Mouse (Mus musculus): ENCODE data around the gene Stk11. TPM values are rescaled to one million over a fixed set of nuclear protein-coding genes. Genes with fewer than 3 reads are reported as not detected.

The Stk11 gene
- total and polyA plus RNA-seq, 3 experiments, result 151 to 156 (median 153) TPM

DNA sequence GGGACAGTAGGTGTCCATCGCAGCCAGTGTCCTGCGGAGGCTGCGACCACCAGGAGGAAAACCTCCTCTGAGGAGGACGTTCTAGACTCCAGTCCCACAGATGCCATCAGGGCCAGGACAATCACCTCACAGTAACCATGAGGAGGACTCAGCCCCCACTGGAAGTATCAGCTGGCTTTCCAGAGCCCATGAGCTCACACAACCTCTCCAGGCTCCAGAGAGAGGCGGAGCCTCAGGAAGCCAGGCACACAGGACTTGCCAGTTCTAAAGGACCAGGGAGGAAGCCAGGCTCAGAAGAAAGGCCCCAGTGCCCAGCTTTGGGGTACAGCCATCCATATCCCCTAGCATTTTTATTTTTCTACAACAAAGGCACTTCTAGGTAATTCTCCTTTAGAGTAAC is 20.1 kb upstream of the Stk11 start:
- DNase-seq, result peak; percentile 54

DNA sequence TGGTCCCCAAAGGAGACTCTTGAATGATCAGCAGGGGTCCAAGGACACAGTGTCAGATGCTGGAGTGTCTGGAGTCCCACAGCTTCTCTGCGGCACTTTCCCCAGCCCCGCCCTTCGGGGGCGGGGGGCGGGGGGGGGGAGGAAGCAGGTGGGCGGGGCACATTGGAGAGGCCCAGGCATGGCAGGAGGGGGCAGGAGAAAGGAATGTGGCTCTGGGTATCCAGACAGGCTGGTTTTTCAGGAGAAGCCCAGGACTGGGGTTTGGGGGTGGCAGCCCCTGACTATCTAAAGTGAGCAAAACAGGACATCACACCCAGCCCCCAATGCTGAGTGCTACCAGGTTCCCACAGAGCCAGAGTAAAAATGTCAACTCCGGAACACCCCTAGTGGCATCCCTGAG is 18.3 kb upstream of the Stk11 start:
- DNase-seq, result no peak

DNA sequence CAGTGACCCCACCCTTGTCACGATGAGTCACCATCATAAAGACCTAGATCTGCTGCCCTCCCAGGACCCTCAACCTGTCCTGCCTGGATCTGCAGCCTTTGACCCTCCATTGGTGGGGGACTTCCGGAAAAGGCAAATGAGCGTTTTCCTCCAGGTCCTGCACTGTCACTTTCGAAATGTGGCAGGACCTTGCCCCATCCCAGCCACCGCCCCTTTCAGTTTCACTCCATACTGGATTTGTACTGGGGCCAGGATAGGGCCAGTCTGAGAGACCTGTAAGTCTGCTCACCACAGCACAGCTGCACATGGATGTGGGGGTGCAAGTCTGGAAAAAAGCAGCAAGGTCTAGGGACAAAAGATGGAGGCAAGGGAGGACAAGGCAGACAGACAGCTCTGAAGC is 17.0 kb upstream of the Stk11 start:
- DNase-seq, result peak; percentile 69

DNA sequence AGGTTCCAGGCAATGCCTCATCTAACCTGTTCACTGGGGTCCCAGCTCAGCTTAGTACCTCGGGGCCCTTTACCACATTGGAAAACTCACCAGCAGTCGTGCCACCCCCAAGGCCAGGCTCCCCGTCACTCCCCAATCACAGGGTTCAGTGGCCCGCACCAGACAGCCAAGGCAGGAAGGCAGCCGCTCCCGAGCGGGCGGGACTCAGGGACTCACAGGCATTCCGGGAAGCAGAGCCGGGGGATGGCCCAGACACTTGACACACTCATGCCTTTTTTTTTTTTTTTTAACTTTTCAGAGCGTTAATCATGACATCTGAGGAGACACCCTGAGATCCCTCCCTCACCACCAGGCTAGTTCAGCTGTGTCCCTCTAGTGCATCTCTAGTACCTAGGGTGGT is 14.6 kb upstream of the Stk11 start:
- DNase-seq, result peak; percentile 83

DNA sequence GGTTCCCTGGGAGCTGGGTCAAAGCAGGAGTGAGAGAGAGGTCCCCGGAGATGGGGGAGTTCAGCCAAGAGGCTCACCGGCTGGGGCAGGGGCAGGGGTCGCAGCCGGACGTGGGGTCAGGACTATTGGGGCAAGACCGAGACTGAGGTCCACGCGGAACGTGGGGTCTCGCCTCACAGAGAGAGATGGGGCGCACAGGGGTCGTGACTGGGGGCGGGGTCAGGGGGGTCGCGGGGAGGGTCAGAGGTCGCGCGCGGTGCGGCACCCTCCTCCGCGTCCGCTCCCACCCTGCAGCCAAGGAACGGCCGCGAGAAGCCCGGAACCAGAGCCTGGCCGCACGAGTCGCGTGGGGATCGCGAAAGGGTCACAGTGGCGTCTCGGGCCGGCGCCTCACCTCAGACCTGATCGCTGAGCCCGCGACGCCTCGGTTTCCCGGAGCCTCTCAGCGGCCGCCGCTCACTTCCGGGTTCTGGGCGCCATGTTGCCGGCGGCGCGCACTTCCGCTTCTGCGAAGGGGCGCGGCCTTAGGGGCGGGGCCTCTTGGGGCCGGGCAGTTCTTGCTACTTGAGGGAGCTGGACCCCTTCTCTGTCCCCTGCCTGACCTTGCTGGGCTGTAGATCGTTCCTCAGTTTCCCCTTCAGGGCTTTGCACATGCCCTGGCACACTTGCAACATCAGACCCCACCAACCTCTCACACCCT is 13.2 kb upstream of the Stk11 start:
- DNase-seq, result peak; percentile 90

DNA sequence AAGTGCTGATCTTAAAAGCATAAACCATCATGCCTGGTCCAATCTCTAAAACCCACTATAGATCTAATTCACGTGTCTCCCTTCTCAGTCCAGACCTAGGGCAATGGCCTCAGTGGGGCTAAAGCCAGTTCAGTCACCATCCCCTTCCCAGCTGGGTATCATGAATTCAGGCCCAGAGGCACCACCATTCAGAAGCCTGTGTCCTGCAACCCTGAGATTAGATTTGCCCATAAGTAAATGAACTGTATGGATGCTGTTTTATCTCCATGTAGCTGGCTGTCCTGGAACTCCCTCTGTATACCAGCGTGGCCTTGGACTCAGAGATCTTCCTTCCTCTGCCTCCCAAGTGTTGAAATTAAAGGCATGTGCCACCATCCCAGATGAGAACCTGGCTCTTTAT is 12.6 kb upstream of the Stk11 start:
- DNase-seq, result no peak

DNA sequence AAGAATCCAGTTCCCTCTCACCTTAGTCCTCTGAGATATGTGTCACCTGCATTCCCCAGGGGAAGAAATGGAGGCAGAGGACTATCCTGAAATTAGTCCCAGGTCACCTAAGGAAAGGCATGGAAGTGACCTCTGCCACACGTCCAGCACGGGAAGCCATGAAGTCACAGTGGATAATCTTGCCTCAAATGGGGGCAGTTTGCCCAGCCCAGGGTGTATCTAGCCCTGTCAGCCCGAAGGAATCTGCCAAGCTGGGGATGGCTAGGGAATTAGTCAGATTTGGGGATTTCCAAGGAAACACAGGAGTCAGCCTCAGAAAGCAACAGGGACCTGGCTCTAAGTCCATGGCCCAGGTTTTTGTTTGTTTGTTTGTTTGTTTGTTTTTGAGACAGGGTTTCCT is 11.4 kb upstream of the Stk11 start:
- DNase-seq, result peak; percentile 71

DNA sequence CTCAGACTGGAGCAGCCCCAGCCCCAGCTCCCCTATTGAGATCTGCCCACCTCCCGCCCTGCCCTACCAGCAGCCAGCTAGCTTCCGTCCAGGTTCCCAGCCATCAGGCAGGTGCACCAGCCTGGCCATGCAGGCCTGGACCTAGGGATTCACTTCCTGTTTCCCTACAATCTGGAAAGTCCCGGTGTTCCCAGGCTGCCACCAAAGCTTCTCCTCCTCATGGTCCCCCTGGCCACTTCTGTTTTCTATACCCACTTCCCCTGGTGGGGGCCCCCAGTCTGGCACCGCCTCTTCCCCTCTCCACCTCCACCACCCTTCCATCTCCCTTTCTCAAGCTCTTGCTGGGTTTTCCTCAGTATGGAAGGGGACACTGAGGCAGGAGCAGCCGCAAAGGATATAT is 10.1 kb upstream of the Stk11 start, which contains the start of gene Sbno2:
Sbno2 (minus strand) TSS at position 112 of the 400 bp plus-strand sequence.
- no peak for DNase-seq

DNA sequence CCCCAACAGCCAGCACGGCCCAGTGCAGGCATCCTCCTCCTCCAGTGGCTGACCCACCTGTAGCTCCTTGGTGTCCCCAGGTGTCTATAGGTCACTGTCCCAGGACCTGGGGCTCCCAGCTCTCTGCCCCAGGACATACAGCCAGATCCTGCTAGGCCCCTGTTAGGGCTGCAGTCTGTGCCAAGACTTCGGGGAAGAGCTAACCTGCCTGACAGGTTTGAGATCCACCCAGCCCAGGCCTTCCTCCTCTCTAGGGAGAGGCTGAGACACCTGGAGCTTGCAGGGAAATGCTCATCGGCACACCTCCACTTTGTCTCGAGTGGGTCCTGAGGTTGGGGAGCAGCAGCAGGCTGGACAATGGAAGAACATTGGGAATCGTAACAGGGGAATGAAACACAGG is 9.7 kb upstream of the Stk11 start:
- no peak for DNase-seq

DNA sequence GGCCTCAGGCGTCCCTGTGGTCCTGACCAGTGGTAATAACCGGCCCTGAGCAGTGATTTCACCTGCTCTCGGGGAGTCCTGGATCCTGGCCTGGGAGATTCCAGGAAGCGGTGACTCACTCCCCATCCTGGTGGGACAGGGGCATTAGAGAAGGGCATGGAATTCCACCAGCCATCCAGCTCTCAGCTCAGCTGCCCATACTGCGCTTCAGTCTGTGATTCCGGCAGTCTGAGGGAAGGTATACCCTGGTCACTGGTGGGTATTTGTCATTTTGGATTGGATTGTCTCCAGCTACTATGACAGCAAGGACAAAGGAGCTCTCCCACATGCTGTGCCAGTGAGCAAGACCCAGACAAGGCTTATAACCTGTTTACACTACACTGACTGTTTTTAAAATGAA is 7.9 kb upstream of the Stk11 start:
- peak; percentile 75 for DNase-seq

DNA sequence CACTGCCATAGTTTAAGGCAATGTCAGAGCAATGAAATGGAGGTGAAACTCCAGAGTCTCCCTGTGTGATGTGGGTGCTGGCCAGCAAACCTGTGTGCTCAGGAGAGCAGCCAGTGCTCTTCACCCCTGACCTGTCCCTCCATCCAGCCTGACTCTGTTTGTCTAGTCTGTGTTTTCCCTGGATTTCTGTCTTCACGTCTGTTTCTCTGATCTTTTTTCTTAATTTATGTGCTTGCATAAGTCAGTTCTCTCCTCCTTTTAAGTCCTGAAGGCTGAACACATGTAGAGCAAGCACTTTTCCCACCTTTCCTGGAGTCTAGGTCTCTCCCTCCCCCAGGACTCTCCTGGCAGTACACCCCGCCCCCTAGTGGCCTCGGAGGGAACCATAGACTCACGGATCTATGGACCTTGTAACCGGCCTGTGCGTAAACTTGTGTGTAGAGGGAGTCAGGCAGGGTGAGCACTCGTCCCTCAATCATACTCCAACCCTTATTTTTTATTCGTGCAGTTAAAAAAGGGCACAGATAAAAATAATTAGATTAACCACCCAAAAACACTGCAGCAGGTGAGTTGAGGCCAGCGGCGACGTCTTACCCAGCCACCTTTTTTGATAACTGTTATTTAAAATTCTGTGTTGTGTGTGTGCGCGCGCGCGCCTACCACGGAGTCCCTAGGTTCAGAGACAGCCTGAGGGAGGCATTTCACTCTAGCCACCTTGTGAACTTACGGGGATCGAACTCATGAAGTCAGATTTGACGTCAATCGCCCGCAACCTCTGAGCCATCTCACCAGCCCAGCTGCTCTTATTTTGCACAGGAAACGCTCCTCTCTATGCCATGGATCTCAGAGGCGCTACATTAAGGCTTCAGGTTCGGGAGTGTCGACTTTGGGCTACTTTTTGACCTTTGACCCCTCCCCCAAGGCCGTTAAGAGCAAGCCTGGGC is 990 bp upstream of the Stk11 start:
- peak; percentile 95 for DNase-seq

DNA sequence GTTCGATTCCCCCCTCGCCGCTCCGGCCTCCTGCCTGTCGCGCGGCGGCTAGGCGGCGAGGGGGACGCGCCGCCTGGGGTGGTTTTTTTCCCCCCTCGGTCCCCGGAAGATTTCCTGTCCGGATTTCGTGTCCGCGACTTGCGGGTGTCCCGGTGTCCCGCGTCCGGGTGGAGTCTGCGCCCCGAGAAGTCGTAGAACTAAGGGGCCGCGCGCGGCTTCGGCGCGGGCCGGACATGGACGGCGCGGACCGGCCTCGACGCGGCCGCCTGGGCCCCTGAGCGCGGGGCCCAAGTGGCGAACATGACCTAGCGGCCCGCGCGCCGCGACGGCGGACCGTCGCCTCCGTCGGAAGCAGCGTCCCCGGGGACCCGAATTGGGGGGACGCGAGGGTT is 337 bp downstream of the Stk11 start:
- DNase-seq, result no peak

DNA sequence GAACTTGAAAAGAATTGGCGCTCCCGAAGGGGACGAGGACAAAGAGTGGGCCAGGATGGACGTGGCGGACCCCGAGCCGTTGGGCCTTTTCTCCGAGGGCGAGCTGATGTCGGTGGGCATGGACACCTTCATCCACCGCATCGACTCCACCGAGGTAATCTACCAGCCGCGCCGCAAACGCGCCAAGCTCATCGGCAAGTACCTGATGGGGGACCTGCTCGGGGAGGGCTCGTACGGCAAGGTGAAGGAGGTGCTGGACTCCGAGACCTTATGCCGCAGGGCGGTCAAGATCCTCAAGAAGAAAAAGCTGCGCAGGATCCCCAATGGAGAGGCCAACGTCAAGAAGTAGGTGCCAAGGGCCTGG is 942 bp downstream of the Stk11 start:
- no peak for DNase-seq

DNA sequence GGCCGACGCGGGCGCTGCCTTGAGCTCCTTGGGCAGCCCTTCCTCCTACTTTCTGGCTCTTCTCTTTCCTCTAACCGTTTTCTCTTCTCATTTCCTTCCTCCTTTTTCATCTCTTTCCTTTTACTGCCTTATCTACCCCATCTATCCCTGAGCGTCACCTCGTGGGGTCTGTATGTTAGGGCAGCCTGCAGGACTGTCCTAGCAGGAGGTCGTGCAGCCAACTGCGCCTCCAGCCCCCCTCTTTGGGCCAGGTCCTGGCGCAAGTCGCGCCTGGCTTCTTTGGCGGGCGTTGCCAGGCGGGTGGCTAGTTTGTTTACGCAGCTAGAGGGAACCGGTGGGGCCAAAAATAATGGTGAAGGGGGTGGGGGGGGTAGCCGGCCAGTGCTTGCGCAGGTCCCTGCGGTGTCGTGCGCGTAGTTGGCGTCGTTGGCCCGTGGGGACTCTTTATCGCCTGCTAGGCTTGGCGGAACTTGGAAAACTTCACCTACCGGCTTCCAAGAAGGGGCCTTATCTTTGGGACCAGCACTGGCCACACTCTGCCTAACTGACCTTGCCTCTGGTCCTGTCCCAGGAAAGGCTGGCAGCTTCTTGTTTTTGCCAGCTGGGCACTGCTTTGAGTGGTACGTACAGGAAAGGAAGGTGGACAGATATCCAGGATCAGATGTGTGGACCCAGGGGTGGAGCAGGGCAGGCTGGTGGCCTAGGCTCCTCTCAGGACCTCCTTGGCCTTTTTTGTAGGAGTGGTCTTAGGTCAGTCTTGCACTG is 1.5 kb downstream of the Stk11 start:
- peak; percentile 73 for DNase-seq

DNA sequence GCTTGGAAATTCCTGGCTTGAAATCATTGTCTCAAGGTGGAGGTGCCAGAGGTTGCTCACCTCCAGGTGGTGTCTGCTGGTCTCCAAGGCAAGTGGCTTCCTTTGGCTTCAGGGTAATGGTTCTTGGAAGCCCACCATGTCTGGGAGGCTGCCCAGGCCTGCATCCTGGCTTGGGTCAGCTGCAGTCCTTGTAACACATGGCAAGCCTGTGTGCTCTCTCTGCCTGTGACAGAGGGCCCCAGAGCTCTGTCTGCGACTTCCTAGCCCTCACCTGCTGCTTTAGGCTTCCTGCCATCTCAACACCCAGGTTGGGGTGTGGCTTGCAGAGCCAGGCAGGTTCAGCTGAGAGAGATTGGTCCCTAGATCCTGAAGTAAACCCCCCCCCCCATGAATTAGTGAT is 2.1 kb downstream of the Stk11 start:
- no peak for DNase-seq

DNA sequence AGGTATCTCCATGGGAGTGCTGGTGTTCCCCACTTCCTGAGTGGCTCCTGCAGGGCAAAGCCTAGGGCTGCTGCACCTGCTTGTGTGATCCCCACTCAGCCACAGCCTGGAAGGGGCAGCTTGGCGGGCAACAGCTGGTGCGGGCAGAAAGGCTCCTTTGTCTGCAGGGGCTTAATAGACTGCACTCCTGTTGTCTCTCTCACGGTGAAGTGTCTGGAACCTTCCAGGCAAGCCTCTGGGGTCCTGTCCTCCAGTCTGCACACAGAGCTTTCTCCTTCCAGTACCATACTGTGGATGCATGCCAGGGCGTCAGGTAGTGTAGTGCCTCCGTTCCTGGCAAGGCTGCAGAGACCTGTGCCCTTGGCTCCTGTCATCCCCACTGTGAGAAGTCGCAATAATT is 2.9 kb downstream of the Stk11 start:
- peak; percentile 29 for DNase-seq

DNA sequence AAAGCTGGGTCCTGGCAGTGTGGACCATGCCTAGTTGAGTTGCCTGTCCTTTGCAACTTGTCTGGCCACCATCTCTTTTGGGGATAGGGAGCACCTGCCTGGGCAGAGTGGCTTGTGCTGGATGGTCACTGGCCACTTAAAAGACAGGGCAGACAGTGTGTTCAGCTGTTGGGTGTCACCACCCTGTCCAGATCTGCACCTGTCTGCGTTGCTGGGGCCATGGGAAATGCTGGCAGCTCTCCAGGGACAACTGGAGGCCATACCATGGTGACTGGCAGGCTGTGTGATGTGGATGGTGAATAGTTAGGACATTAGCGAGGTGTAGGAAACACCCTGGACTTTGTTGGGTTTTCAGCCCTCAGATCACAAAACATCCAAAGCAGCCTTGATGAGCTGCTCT is 4.5 kb downstream of the Stk11 start:
- DNase-seq, result peak; percentile 22

DNA sequence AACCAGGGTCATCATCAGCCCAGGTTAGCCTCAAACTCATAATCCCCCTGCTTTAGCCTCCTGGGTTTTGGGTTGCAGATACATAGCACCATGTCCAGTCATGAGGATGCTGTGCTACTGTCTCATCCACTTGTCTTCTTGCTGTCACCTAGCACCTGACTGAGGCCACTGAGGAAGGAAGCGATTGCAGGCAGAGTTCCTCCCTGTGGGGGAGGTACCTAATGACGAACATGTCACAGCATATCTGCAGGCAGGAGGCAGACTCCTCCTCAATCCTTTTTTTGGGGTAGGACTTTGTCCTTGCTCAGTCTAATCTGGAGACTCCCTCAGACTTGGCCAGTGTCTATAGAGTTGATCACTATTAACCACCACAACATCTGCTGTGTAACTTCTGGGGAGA is 6.0 kb downstream of the Stk11 start:
- no peak for DNase-seq

DNA sequence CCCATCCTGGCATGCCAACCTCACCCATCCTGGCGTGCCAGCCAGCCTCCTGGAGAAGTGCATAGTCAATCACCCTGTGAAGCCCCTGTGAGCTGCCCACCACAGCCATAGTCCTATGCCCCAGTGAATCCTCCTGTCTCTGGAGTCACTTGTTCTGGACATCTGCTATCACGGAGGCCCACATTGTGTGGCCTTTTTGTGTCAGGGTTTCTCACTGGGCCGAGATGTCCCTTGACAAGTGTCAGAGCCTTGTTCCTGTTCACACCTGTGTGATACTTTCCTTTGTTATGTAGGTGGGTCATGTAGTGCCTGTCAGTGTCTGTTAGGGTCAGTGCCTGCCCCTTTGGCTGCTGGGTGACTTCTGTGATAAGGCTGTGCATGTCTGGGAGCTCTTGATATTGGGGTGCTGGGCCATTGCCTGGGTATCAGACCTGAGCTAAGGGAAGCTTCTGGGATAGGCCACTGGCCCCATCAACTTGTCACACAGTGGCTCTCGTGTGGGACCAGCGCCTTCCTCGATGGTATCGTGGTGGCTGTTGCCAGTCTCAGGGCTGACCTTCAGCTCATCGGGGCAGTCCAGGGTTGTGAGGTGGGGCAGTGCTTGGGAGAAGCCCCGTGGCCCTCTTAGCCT is 8.4 kb downstream of the Stk11 start:
- DNase-seq, result no peak

DNA sequence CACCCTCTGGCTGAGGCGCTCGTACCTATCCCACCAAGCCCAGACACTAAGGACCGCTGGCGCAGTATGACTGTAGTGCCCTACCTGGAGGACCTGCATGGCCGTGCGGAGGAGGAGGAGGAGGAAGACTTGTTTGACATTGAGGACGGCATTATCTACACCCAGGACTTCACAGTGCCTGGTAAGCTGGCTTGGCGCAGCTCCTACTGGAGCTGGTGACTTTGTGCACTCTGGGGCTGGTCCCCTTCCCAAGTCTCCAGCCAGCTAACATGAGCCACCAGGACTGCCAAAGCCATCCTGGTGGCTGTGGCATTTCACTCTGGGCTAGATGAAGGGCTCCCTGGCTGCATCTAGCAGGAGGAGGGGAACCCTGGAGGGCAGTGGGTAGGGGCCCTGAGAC is 12.3 kb downstream of the Stk11 start:
- no peak for DNase-seq

DNA sequence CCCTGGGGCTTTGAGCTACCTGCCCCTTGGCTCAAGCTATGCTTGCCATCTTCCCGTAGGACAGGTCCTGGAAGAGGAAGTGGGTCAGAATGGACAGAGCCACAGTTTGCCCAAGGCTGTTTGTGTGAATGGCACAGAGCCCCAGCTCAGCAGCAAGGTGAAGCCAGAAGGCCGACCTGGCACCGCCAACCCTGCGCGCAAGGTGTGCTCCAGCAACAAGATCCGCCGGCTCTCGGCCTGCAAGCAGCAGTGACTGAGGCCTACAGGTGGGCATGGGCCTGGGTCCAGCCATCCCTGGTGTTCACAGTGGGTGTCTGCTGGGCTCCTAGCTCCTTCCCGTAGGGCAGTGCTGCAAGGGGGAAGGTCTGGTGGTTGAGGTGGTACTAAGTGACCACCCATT is 14.2 kb downstream of the Stk11 start:
- peak; percentile 26 for DNase-seq

DNA sequence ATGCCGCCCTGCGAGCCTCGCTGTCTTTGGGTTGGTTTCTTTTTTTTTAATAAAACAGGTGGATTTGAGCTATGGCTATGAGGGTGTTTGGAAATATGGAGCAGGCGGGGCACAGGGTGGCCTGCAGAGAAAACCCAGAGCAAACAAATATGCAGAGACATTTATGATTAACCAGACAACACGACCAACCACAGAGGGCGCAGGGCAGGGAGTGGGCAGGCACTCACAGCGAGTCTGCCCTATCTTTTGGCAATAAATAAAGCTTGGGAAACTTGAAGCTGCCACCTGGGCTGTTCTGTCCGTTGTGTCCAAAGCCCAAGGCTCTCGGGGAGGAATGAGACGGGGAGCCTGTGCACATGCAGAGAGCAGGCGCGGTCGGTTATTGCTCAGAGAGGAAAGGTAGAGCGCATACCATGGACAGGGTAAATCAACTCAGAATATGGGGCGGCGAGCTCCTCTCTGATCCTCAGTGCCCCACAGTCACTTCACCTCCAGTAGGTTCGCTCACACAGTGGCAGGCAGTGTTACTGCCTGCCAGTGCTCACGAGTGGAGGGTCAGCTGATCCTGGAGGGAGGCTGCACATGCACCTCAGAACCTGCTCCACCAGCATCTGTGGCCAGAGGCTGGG is 14.9 kb downstream of the Stk11 start:
- DNase-seq, result peak; percentile 20
